Mouse (Mus musculus) neural tube, embryonic 15.5 days (tissue): ENCODE data around the gene Npnt. TPM values are rescaled to one million over a fixed set of nuclear protein-coding genes. Genes with fewer than 3 reads are reported as not detected.

Source experiments
- ATAC-seq: fragments of 200-750 bp; cut with Nextera tagmentation; 2 replicates; pipeline ENCODE4 v1.8.0; 2017; ENCODE audit warnings: mild to moderate bottlenecking, moderate TSS enrichment, moderate library complexity; ENCODE audit not compliant: low FRiP score
- H3K27ac ChIP-seq: fragments of 300-500 bp; sonication (generic); replicated peaks from 2 replicates; pipeline ENCODE4 v1.5.1; 2015; ENCODE audit warnings: mild to moderate bottlenecking, inconsistent platforms
- H3K27me3 ChIP-seq: fragments of 300-500 bp; sonication (generic); replicated peaks from 2 replicates; pipeline ENCODE4 v1.6.1; 2015; ENCODE audit warnings: inconsistent platforms
- H3K36me3 ChIP-seq: fragments of 300-500 bp; sonication (generic); 2 replicates; pipeline ENCODE4 v1.6.1; 2015; ENCODE audit warnings: inconsistent platforms
- H3K4me1 ChIP-seq: fragments of 300-500 bp; sonication (generic); 2 replicates; pipeline ENCODE4 v1.6.1; 2015; ENCODE audit warnings: inconsistent platforms
- H3K4me2 ChIP-seq: fragments of 300-500 bp; sonication (generic); 2 replicates; pipeline ENCODE4 v1.6.1; 2015; ENCODE audit warnings: inconsistent platforms, mild to moderate bottlenecking, moderate library complexity
- H3K4me3 ChIP-seq: fragments of 300-500 bp; sonication (generic); replicated peaks from 2 replicates; pipeline ENCODE4 v1.5.1; 2015; ENCODE audit warnings: mild to moderate bottlenecking, inconsistent platforms
- H3K9ac ChIP-seq: fragments of 300-500 bp; sonication (generic); replicated peaks from 2 replicates; pipeline ENCODE4 v1.6.1; 2015; ENCODE audit warnings: mild to moderate bottlenecking, inconsistent platforms
- H3K9me3 ChIP-seq: fragments of 300-500 bp; sonication (generic); replicated peaks from 2 replicates; pipeline ENCODE4 v1.6.1; 2016; ENCODE audit warnings: inconsistent platforms
- WGBS: fragments of 180-500 bp; shearing (Covaris S2); methylation state at CpG from one replicate; pipeline ENCODE4 v1.1.7; 2015; ENCODE audit warnings: mixed read lengths; 5-methylcytosine and 5-hydroxymethylcytosine counted together
- polyA plus RNA-seq: library from polyadenylated mRNA; unstranded; fragments of >200 nt; fragmentation: Nextera tagmentation; extraction: Ambion mirVana; gene quantifications from 2 replicates; pipeline ENCODE4 v1.2.1, GENCODE M21; 2015

The Npnt gene
- polyA plus RNA-seq, 1 experiment from 2014 or later, result 14.6 TPM

DNA sequence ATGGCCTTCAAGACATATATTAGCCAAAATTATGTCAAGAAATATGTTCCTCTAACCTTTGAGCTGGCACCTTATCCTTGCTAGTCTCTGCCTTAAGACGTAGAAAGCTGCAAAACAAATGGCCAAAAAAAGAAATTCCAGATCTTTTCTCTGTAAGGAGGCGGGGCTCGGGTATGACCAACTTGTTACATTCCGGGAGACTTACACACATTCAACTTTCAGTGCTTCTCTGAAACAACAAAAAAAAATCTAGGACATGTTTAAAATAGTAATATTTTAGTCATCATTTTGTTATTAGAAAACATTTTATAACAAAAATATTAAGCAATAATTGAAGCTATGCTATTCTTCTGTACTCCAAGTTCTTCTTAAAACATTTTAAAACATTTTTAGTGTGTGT is 18.6 kb downstream of the Npnt start:
- no peaks in the 10 kb centered on the region for H3K36me3 ChIP-seq
- no peaks in the 10 kb centered on the region for H3K4me1 ChIP-seq
- H3K9me3 ChIP-seq, result no peaks in the 10 kb centered on the region
- H3K27me3 ChIP-seq, result no peaks in the 10 kb centered on the region
- H3K4me3 ChIP-seq, result no peak overlapping the region
- WGBS, result 92% methylated on average over 4 of the region's 4 CpGs
- H3K27ac ChIP-seq, result no peak overlapping the region
- H3K9ac ChIP-seq, result no peak overlapping the region
- ATAC-seq, result no peak
- H3K4me2 ChIP-seq, result no peak overlapping the region

DNA sequence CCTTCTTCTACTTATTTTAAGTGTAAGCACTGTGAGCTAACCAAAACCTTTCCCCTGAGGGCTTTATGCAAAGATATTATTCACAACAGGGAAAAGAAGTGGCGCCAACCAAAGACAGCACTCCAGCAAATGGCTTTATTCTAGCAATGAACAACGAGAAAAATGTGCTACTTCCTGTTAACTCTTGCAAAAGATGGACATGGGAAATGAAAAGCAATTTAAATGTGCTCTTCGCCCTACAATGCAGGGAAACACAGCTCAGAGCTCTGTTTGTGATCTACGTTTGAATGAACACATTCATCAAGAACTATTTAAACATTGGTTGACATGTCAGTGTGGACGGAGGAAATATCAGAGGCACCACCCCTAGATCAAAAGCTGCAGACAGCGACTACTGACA is 20.2 kb downstream of the Npnt start:
- Histone ChIP-seq H3K4me3 (no peak overlapping the region), H3K9me3 (no peaks in the 10 kb centered on the region), H3K9ac (no peak overlapping the region), H3K27ac (no peak overlapping the region), H3K4me1 (no peaks in the 10 kb centered on the region), H3K4me2 (no peak overlapping the region), H3K36me3 (no peaks in the 10 kb centered on the region), H3K27me3 (no peaks in the 10 kb centered on the region)
- ATAC-seq, result no peak
- 68% methylated on average over 6 of the region's 6 CpGs for WGBS

DNA sequence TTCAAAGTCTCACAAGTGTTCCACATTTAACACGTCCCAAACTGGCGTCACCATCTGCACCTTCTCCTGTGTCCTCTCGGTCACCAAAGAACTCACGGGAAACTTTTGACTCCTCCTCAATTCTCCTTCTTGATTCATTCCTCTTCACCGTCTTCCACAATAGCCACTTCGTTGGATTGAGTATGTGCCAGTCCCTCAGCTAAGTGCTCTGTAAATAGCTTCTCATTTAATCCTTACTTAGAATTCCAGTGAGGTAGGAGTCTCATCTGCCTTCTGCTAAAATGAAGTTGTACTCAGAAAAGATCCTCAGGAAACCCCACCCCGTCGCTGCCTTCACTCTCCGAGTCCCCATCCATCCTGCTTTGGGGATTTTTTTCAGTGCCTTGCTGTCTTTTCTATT is 21.9 kb downstream of the Npnt start:
- ATAC-seq, result no peak
- Histone ChIP-seq H3K36me3 (no peaks in the 10 kb centered on the region), H3K27ac (no peak overlapping the region), H3K9ac (no peak overlapping the region), H3K4me2 (no peak overlapping the region), H3K27me3 (no peaks in the 10 kb centered on the region), H3K9me3 (no peaks in the 10 kb centered on the region), H3K4me3 (no peak overlapping the region), H3K4me1 (no peaks in the 10 kb centered on the region)
- WGBS, result 89% methylated on average over 9 of the region's 9 CpGs

DNA sequence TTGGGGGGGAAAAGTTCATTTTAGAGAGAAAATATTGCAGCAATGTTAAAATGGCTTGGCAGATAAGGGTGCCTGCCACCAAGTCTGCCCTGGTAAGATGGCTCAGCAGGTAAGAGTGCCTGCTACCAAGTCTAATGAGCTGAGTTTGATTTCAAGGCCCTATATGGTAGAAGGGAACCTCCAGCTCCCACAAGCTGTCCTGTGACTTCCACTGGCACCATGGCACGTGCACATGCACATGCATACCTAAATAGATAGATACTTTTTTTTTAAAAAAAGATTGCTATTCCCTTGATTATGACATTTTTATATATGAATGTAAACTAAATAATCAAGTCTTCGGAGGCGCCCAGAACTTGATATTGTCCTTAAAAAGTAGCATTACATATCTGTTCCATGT is 30.3 kb downstream of the Npnt start:
- no peak overlapping the region for H3K27ac ChIP-seq
- no peak for ATAC-seq
- no peak overlapping the region for H3K4me2 ChIP-seq
- no peaks in the 10 kb centered on the region for H3K36me3 ChIP-seq
- no peak overlapping the region for H3K4me3 ChIP-seq
- no peak overlapping the region for H3K9ac ChIP-seq
- WGBS, result 97% methylated on average over 3 of the region's 3 CpGs
- no peaks in the 10 kb centered on the region for H3K27me3 ChIP-seq
- H3K9me3 ChIP-seq, result no peaks in the 10 kb centered on the region
- no peaks in the 10 kb centered on the region for H3K4me1 ChIP-seq

DNA sequence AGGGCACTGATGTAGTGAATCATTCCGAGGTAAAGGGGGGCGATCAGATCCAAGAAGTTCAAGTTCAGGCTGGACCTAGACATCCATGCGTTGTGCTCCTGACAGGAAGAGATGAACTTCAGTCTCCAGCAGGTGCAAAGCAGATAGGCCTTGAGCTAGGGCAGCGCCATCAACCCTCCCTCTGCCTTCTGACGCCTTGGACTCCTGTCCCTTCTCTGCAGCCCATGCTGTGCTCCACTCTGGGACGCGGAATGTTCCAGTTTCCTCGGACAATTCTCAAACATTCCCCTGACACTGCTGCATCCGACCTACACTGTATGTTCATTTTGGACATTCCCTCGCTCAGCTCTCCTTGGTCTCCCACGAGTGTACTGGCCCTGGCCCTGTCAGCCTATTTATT is 30.9 kb downstream of the Npnt start:
- Histone ChIP-seq H3K36me3 (no peaks in the 10 kb centered on the region), H3K27me3 (no peaks in the 10 kb centered on the region), H3K9ac (no peak overlapping the region), H3K4me3 (no peak overlapping the region), H3K27ac (no peak overlapping the region), H3K9me3 (no peaks in the 10 kb centered on the region), H3K4me2 (no peak overlapping the region), H3K4me1 (no peaks in the 10 kb centered on the region)
- no peak for ATAC-seq
- 89% methylated on average over 11 of the region's 11 CpGs for WGBS

DNA sequence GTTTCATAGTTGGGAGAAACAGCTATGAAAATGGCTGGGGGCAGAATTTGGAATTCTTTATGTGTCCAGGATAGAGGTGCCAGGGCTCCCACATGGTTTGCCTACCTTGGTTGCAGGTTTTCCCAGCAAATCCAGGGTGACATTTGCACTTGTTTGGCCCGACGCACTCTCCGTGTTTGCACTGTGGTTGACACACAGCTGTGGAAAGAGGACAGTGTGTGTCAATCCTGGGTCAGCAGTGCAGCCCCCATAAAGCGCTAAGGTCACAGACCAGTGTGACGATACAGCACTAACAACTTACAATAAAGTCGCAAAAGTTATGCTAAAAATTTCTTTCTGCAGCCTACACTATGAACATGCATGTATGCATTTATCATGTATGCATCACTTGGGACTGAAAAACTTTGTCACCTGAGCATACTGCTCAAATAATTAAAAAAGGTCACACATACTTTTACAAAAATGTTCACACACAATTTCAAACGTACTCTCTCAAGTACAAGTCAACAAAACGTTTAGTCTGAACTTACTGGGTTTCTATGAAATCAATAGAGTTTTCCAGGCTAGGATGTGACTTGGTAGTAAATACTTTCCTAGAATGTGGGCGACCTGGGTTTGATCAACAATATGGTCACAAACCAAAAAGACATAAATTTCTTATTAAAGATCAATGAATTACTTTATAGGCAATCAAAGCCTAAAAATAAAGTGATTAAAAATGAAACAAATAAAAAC is 32.6 kb downstream of the Npnt start:
- no peak overlapping the region for H3K9ac ChIP-seq
- no peak for ATAC-seq

DNA sequence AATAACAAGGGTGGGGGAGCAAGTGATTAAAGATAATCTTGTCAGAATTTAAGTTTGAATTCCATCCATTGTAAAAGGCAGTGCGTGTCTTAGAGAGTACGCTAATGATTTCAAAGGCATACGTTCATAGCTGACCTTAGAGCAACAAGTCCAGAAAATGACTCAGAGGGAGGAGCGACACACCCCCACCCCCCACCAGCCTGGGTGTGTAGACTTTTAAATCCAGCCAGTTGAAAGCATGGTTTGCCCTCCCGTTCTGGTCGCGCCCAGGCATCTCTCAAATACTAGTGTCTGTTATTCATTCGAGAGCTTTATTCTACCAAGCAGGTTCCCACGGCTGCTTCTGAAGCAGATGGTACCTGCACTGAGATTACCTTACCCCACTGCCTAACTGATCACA is 34.4 kb downstream of the Npnt start:
- ATAC-seq, result no peak
- WGBS, result 90% methylated on average over 9 of the region's 9 CpGs
- Histone ChIP-seq H3K4me2 (no peak overlapping the region), H3K4me1 (peaks cover 4% of the 10 kb centered on the region; the same call in 1 of the 2 replicates), H3K36me3 (no peaks in the 10 kb centered on the region), H3K27me3 (no peaks in the 10 kb centered on the region), H3K9ac (no peak overlapping the region), H3K9me3 (no peaks in the 10 kb centered on the region), H3K27ac (no peak overlapping the region), H3K4me3 (no peak overlapping the region)

More for the DNA sequence above, 32.6 kb downstream of the Npnt start:
- H3K36me3 ChIP-seq, result no peaks in the 10 kb centered on the region
- H3K27me3 ChIP-seq, result no peaks in the 10 kb centered on the region
- H3K4me1 ChIP-seq, result no peaks in the 10 kb centered on the region
- H3K4me3 ChIP-seq, result no peak overlapping the region
- no peaks in the 10 kb centered on the region for H3K9me3 ChIP-seq
- WGBS, result 89% methylated on average over 9 of the region's 9 CpGs
- H3K4me2 ChIP-seq, result no peak overlapping the region
- no peak overlapping the region for H3K27ac ChIP-seq

DNA sequence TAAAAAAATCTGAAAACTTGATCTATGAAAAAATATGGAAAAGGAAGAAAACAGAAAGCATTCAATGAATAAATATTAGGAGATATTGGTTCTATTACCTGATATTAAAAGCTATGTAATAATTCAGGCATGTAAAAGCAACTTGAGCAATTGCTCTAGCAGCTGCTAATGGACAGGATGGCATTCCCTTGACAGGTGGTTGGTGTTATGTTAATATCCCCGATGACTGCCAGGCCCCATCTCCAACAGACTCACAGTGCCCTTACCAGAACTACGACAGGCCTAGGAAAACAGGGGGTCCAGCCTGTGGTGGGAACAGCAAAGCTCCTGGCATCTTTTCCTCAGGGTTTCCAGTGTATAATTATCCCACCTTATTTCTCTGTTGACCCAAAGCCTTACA is 37.7 kb downstream of the Npnt start:
- Histone ChIP-seq H3K36me3 (no peaks in the 10 kb centered on the region), H3K4me2 (no peak overlapping the region), H3K27ac (no peak overlapping the region), H3K9me3 (no peaks in the 10 kb centered on the region), H3K9ac (no peak overlapping the region), H3K4me1 (peaks cover 12% of the 10 kb centered on the region), H3K4me3 (no peak overlapping the region), H3K27me3 (no peaks in the 10 kb centered on the region)
- no peak for ATAC-seq
- WGBS, result 77% methylated on average over 2 of the region's 2 CpGs

DNA sequence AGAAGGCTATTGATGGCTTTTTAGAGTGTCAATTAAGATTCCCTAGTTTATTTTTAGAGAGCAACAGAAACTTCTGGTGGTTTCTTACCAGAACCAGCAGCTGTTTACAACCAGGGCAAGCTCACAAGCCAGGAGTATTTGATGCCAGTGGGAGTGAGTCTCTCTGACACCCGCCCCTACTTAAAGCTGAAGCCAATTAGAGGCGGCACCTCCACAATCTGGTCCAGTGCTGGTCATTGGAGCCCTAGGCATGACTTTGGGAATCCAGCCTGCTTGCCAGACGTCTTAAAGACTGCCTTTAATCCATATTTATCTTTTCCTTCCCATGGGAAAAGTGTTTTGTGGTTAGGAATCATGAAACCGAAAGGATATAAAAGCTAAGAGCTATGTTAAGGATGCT is 38.4 kb downstream of the Npnt start:
- Histone ChIP-seq H3K4me3 (no peak overlapping the region), H3K9ac (no peak overlapping the region), H3K4me1 (peaks cover 12% of the 10 kb centered on the region), H3K27ac (no peak overlapping the region), H3K36me3 (no peaks in the 10 kb centered on the region), H3K27me3 (no peaks in the 10 kb centered on the region), H3K4me2 (no peak overlapping the region), H3K9me3 (no peaks in the 10 kb centered on the region)
- 57% methylated on average over 4 of the region's 4 CpGs for WGBS
- no peak for ATAC-seq

DNA sequence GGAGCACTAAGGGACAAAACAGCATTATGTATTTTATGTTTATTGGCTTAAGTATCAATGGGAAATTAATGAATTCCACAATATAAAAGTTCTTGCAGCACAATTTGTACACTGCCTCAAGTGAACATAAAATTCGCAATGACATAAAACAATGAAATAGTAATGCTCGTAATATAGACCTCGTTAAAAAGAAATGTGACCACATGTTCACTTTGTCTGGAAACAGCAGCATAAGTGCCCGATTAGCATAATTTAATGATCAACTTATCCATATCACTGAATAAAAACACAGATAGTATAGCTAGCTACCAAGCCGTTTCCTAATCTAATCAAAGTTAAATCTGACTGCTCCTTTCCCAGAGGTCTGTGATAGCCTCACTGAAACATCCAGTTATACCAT is 39.4 kb downstream of the Npnt start:
- ATAC-seq, result peak; percentile 47; the same call in 1 of the 2 replicates
- Histone ChIP-seq H3K9me3 (no peaks in the 10 kb centered on the region), H3K27me3 (no peaks in the 10 kb centered on the region), H3K4me1 (peaks cover 12% of the 10 kb centered on the region), H3K27ac (no peak overlapping the region), H3K9ac (no peak overlapping the region), H3K4me3 (no peak overlapping the region), H3K4me2 (no peak overlapping the region), H3K36me3 (no peaks in the 10 kb centered on the region)
- WGBS, result 54% methylated on average over 5 of the region's 5 CpGs

DNA sequence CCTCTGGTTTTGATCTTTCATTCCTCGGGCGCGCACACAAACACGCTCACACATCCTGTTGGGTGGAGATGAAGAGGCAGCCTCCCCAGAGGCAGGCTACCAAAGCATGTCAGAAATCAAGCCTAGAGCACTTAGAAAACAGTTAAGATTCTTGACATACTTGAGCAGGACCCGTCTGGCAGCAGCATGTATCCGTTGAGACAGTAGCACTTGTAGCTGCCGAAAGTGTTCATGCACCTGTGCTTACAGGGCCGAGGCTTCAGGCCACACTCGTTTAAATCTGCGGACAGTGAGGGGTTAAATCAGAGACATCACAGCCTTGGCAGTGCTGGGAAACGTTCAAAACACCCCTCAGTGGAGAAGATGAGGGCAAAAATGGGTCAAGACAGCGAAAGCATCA is 40.4 kb downstream of the Npnt start:
- Histone ChIP-seq H3K4me2 (no peak overlapping the region), H3K9me3 (no peaks in the 10 kb centered on the region), H3K27ac (no peak overlapping the region), H3K9ac (no peak overlapping the region), H3K4me3 (no peak overlapping the region), H3K27me3 (no peaks in the 10 kb centered on the region), H3K4me1 (peaks cover 12% of the 10 kb centered on the region), H3K36me3 (no peaks in the 10 kb centered on the region)
- ATAC-seq, result no peak
- WGBS, result 71% methylated on average over 12 of the region's 12 CpGs

DNA sequence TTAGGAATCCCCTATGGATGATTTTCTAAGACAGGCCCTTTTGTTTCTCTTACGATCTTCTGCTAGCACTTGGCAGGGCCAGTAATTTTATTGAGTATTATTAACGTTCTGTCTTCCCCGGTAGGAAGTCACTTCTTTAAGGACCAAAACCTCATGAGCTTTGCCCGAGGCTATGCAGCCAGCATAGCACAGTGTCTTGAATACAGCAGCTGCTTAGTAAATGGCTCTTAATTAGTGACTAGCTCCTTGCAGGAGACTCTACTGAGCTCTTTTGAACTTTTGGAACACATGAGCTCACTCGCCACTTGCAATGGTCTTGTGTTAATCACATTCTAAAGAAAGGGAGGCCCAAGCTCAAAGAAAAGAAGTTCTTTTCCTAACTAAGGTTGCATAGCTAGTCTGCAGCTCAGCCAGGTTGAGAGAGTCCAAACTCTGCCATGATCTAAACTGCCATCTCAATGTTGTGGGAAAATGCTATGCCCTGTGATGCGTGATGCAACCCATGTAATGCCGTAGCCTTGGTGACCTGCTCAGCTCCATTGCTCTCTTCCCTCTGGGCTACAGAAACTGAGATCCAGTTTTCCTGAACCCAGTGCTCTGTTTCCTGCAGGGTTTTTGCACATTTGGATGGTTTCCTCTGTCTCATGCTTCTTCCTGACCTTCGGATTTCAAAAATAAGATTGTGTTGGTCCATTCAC is 42.4 kb downstream of the Npnt start:
- Histone ChIP-seq H3K9me3 (no peaks in the 10 kb centered on the region), H3K4me3 (no peak overlapping the region), H3K4me2 (no peak overlapping the region), H3K4me1 (peaks cover 12% of the 10 kb centered on the region), H3K27me3 (no peaks in the 10 kb centered on the region), H3K36me3 (no peaks in the 10 kb centered on the region), H3K27ac (no peak overlapping the region), H3K9ac (no peak overlapping the region)
- no peak for ATAC-seq
- WGBS, result 68% methylated on average over 8 of the region's 8 CpGs
